Mouse (Mus musculus): ENCODE results near the gene I0C0044D17Rik. TPM values are rescaled to one million over a fixed set of nuclear protein-coding genes. Genes with fewer than 3 reads are reported as not detected.
"Not testable (repeated sequence)": the region's sequence is repeated elsewhere in the genome, so short reads cannot be mapped to it uniquely, and the experiment has no call there.

Gene I0C0044D17Rik
- not detected in 2 replicates for polyA plus RNA-seq (2015; fragmentation: Nextera tagmentation; extraction: Ambion mirVana)

DNA sequence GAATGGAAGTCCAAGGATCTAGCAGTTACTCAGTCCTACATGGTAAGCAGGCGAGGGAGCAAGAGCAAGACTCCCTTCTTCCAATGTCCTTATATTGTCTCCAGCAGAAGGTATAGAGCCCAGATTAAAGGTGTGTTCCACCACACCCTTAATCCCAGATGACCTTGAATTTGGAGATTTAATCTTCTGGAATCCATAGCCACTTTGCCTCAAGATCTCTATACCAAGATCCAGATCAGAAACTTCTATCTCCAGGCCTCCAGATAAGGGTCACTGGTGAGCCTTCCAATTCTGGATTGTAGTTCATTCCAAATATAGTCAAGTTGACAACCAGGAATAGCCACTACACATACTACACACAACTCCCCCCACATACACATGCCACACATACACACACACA lies at the start of gene I0C0044D17Rik:
Gene I0C0044D17Rik (minus strand): TSS at position 101 of the 400 bp plus-strand sequence.
- WGBS: 96% methylated on average over 1 of the region's 1 CpGs
- not testable (repeated sequence) for H3K4me2 ChIP-seq

DNA sequence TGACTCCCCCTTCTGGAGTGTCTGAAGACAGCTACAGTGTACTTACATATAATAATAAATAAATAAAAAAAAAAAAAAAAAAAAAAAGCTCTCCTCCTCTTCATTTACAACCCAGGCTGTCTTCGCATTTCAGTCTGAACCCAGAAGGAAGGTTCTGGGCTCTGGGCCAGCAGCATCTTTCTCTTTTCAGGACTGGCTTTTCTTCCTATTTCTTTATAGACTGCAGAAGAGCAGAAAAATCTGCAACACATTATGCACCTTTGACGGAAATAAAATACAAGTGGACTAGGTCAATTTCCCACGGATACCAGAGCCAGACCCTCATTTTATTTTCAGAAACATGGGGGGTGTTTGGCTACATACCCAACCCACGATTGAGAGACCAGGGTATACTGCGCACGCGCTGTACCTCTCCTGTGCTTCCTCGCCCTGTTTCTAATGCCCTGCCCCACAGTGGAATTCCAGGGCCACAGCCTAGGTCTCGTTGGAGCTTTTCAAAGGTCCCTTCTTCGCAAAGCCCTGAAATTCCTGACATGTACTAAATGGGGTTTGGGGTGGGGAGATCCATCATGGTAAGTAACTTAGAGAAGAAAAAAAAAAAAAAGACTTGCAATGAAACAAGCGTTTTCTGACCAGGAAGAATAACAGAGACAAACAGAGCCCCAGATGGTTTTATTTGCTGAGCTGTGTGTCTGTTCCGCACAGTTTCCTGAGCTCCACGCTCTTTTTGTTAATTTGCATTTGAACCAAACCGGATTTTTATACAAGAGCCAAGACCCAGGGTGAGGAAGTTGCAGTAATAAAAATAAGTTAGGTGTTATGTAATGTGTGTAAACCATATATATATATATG lies 42.0 kb upstream of the I0C0044D17Rik start:
- no peak for ATAC-seq (replicated peaks; ENCODE audit: low FRiP score)
- peaks cover 7% of the 10 kb centered on the region; the same call in 1 of the 2 replicates for H3K9me3 ChIP-seq (replicated peaks)
- 81% methylated on average over 14 of the region's 14 CpGs for WGBS
- H3K4me2 ChIP-seq: no peak overlapping the region
- no peaks in the 10 kb centered on the region for H3K36me3 ChIP-seq
- no peaks in the 10 kb centered on the region for H3K4me1 ChIP-seq
- H3K27me3 ChIP-seq: no peaks in the 10 kb centered on the region
- no peak overlapping the region for H3K27ac ChIP-seq
- H3K4me3 ChIP-seq (replicated peaks): no peak overlapping the region
- no peak overlapping the region for H3K9ac ChIP-seq

More for the DNA sequence above, at the start of gene I0C0044D17Rik:
- not testable (repeated sequence) for H3K4me3 ChIP-seq (replicated peaks); H3K36me3 ChIP-seq; H3K9me3 ChIP-seq (replicated peaks); H3K9ac ChIP-seq; ATAC-seq (replicated peaks; ENCODE audit: low FRiP score); H3K27me3 ChIP-seq; H3K27ac ChIP-seq
- peaks cover 13% of the 10 kb centered on the region; the same call in 1 of the 2 replicates for H3K4me1 ChIP-seq

DNA sequence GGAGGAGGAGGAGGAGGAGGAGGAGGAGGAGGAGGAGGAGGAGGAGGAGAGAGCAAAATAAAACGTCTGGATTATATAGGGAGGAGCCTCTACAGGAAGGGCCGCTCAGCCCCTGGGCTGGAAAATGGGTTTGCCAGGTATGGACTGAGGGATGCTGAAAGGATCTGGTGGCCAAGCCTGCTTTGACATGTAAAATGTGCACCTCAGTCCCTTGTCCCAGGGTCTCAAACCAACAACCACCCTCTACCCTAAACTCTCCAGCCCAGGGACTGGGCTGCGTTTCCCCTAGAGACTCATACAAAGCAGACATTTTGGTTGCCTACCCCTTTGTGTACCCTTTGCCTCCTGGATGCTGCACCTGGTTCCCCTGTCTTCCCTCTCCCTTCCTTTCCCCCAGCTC lies 40.9 kb upstream of the I0C0044D17Rik start:
- 94% methylated on average over 2 of the region's 3 CpGs for WGBS
- no peak overlapping the region for H3K4me2 ChIP-seq
- H3K4me1 ChIP-seq: no peaks in the 10 kb centered on the region
- H3K27ac ChIP-seq: no peak overlapping the region
- H3K9ac ChIP-seq: no peak overlapping the region
- no peak for ATAC-seq (replicated peaks; ENCODE audit: low FRiP score)
- no peaks in the 10 kb centered on the region for H3K36me3 ChIP-seq
- peaks cover 13% of the 10 kb centered on the region for H3K9me3 ChIP-seq (replicated peaks)
- no peak overlapping the region for H3K4me3 ChIP-seq (replicated peaks)
- no peaks in the 10 kb centered on the region for H3K27me3 ChIP-seq

DNA sequence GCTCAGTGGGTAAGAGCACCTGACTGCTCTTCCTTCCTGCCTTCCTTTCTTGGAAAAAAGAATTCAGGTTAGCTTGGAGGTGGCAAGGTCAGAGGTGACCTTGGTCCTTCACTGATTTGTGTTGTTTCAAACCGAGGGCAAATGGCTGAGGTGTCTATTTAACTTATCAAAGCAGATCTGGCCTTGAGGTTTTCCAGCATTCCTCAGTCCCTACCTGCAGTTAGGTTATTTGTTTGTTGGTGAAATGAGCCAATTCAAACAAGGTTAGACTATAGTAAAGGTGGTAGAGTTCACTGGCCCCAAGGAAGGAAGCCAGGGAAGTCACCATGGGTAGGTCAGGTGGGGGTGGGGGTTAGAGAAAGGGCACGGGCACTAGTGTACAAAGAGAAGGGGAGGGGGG lies 40.5 kb upstream of the I0C0044D17Rik start:
- Histone ChIP-seq H3K36me3 (no peaks in the 10 kb centered on the region), H3K27ac (no peak overlapping the region), H3K9ac (no peak overlapping the region), H3K4me3 (replicated peaks) (no peak overlapping the region), H3K4me1 (no peaks in the 10 kb centered on the region), H3K9me3 (replicated peaks) (peaks cover 15% of the 10 kb centered on the region), H3K27me3 (no peaks in the 10 kb centered on the region), H3K4me2 (no peak overlapping the region)
- no peak for ATAC-seq (replicated peaks; ENCODE audit: low FRiP score)
- 50% methylated on average over 1 of the region's 2 CpGs for WGBS

DNA sequence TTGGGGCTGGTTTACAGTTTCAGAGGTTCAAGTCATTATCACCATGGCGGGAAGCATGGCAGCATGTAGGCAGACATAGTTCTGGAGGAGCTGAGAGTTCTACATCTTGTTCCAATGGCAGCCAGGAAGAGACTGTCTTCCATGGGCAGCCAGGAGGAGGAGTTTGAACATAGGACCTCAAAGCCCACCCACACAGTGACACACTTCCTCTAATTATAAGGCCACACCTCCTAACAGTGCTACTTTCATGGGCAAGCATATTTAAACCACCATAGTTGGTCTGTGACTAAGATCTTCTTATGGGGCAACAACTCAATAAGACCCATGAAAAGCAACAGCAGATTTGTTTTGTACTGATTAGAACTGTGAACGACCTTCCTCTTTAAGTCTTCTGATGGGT lies 39.8 kb upstream of the I0C0044D17Rik start:
- WGBS: 86% methylated on average over 2 of the region's 2 CpGs
- no peak for ATAC-seq (replicated peaks; ENCODE audit: low FRiP score)
- no peaks in the 10 kb centered on the region for H3K36me3 ChIP-seq
- H3K9me3 ChIP-seq (replicated peaks): peaks cover 15% of the 10 kb centered on the region
- no peak overlapping the region for H3K4me3 ChIP-seq (replicated peaks)
- no peaks in the 10 kb centered on the region for H3K4me1 ChIP-seq
- no peak overlapping the region for H3K4me2 ChIP-seq
- H3K27me3 ChIP-seq: no peaks in the 10 kb centered on the region
- H3K9ac ChIP-seq: no peak overlapping the region
- no peak overlapping the region for H3K27ac ChIP-seq

DNA sequence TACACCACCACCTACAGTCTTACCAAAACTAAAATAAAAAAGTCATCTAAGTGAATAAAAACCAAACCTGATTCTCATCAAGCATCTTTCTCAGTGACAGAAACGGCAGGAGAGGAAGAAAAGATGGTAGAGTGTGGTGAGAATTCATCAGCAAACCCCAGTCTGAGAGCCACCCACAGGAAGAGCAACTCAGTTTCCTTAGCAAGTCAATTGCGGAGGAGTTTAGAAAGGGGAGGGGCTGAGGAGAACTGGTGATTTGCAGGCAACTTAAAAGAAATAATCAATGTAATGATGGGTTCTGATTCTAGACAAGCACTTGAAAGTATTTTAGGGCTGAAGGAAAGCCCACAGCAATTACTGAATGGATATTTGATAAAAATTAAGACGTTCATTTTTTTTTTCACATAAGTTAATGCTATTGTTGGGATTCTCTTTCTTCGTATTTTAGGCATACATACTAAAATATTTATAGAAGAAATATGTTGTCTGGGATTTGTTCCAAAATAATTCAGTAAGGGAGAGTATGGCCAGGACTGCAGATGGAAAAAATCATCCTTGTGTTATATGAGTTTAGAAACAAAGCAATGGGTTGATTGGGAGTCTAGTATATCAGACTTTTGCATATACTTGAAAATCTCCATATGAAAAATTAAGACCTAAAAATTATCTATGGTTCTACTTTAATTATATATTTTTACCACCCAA lies 34.7 kb upstream of the I0C0044D17Rik start:
- H3K4me3 ChIP-seq (replicated peaks): no peak overlapping the region
- peaks cover 7% of the 10 kb centered on the region for H3K4me1 ChIP-seq
- no peak overlapping the region for H3K4me2 ChIP-seq
- ATAC-seq (replicated peaks; ENCODE audit: low FRiP score): no peak
- peaks cover 7% of the 10 kb centered on the region for H3K9me3 ChIP-seq (replicated peaks)
- 0 out of 2 replicates have a peak overlapping the region, but pooled peaks have one; percentile 47 for H3K27ac ChIP-seq
- WGBS: 71% methylated on average over 4 of the region's 4 CpGs
- no peak overlapping the region for H3K9ac ChIP-seq
- H3K27me3 ChIP-seq: no peaks in the 10 kb centered on the region
- H3K36me3 ChIP-seq: no peaks in the 10 kb centered on the region

DNA sequence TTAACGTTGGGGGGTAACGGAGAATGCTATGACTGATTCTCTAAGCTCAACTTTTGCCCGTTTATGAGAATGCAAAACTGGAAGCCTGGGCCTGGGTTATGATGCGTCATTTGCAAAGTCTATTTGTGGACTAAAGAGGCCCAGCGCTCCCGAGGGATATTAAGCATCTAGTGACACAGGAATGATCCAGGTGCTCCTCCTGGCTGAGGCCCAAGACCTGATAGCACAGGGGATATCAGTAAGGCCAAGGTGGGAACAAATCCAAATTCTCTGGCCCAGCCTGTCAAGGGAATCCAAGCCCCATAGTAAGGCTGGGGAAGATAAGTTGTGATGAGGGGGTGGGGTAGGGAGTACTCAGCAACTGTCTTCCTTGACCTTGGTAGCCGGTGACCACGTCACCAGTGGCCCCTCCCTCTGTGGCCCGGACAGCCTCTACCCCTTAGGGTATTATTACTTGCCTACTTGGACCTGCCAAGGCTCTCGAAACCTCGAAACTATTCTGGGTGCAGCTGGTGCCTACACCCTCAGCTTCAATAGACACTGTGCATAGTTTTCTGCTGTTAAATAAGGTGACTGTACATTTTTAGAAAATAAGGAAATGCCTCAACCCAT lies 33.5 kb upstream of the I0C0044D17Rik start:
- no peak overlapping the region for H3K4me3 ChIP-seq (replicated peaks)
- H3K27me3 ChIP-seq: no peaks in the 10 kb centered on the region
- no peak for ATAC-seq (replicated peaks; ENCODE audit: low FRiP score)
- peaks cover 7% of the 10 kb centered on the region for H3K4me1 ChIP-seq
- H3K4me2 ChIP-seq: no peak overlapping the region
- WGBS: 68% methylated on average over 11 of the region's 11 CpGs
- peak overlapping the region; percentile 47 for H3K27ac ChIP-seq
- peaks cover 7% of the 10 kb centered on the region for H3K9me3 ChIP-seq (replicated peaks)
- no peak overlapping the region for H3K9ac ChIP-seq
- H3K36me3 ChIP-seq: no peaks in the 10 kb centered on the region

DNA sequence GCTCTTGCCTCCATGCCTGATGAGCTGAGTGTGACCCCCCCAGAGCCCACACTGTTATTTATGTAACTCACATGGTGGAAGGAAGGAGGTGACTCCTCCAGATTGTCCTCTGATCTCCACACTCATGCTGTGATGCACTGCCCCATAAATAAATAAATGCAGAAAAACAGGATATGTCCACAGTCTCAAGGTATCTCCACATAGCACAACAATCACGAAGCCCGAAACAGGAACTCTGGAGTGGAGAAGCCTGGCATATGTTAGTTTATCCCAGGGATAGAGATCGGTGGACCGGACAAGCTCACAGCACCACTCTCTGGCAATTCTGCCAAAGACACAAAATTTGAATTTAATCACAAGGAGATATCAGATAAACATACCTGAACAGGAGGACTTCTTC lies 30.3 kb upstream of the I0C0044D17Rik start:
- no peak overlapping the region for H3K4me3 ChIP-seq (replicated peaks)
- H3K4me1 ChIP-seq: peaks cover 7% of the 10 kb centered on the region
- no peak overlapping the region for H3K4me2 ChIP-seq
- no peak overlapping the region for H3K27ac ChIP-seq
- H3K36me3 ChIP-seq: no peaks in the 10 kb centered on the region
- WGBS: 55% methylated on average over 4 of the region's 4 CpGs
- no peaks in the 10 kb centered on the region for H3K27me3 ChIP-seq
- H3K9ac ChIP-seq: no peak overlapping the region
- ATAC-seq (replicated peaks; ENCODE audit: low FRiP score): 0 out of 2 replicates have a peak, but pooled peaks have one; percentile 25
- H3K9me3 ChIP-seq (replicated peaks): no peaks in the 10 kb centered on the region

DNA sequence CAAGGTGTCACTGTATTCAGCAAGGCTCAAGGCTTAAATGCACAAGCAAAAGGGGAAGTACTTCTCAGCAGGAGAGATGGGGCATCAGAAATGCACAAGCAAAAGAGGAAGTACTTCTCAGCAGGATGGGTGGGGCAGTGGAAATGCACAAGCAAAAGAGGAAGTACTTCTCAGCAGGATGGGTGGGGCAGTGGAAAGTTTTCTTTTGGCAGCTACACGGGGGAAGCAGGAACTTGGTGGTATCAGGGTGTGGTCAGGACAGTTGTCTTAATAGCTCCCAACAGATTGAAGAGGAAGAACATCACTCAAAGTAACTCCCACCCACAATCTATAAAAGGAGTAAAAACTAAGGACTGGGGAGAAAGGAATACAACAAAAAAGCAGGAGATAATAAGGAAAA lies 26.8 kb upstream of the I0C0044D17Rik start:
- not testable (repeated sequence) for H3K9me3 ChIP-seq (replicated peaks)

DNA sequence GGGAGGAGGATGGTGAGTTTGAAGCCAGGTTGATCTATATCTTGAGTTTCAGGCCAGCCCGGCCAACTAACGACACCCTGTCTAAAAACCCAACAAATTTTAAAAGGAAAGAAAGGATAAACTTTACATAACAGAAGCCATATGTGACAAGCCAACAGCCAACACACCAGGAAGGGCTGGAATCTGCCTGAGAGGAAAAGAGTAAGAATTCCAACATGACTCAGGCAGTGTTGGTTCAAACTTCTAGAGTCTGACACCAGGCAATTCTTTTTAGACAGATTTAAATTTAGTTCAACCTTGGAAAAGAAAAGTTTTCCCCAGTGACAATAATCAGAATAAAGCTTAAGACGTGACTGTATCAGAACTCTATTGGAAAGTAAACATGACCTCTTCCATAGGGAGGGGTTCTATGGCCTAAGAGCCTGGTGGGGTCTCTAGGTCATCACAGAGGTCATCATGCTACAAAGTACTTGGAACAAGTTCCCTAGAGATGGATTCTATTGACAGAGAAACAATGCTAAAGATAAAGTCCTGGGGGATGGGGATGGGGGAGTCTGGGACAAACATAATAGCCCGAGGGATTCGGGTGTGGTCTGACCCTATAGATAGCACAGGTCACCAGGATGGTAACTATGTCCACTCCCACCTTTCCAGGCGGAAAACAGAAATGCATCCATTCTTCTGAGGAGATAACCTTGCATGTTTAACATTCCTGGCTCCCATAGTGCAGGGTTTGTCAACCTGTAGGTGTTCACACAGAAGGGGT lies 23.7 kb upstream of the I0C0044D17Rik start:
- no peaks in the 10 kb centered on the region for H3K27me3 ChIP-seq
- H3K9me3 ChIP-seq (replicated peaks): no peaks in the 10 kb centered on the region
- no peak overlapping the region for H3K27ac ChIP-seq
- H3K36me3 ChIP-seq: no peaks in the 10 kb centered on the region
- 63% methylated on average over 6 of the region's 6 CpGs for WGBS
- 0 out of 2 replicates have a peak, but pooled peaks cover 8% of the 10 kb centered on the region for H3K4me1 ChIP-seq
- H3K4me3 ChIP-seq (replicated peaks): no peak overlapping the region
- ATAC-seq (replicated peaks; ENCODE audit: low FRiP score): no peak
- no peak overlapping the region for H3K4me2 ChIP-seq
- H3K9ac ChIP-seq: no peak overlapping the region

More for the DNA sequence above, 26.8 kb upstream of the I0C0044D17Rik start:
- ATAC-seq (replicated peaks; ENCODE audit: low FRiP score); H3K27ac ChIP-seq; H3K27me3 ChIP-seq; H3K4me3 ChIP-seq (replicated peaks); H3K36me3 ChIP-seq; H3K9ac ChIP-seq; H3K4me1 ChIP-seq; H3K4me2 ChIP-seq: not testable (repeated sequence)
- 59% methylated on average over 1 of the region's 1 CpGs for WGBS

DNA sequence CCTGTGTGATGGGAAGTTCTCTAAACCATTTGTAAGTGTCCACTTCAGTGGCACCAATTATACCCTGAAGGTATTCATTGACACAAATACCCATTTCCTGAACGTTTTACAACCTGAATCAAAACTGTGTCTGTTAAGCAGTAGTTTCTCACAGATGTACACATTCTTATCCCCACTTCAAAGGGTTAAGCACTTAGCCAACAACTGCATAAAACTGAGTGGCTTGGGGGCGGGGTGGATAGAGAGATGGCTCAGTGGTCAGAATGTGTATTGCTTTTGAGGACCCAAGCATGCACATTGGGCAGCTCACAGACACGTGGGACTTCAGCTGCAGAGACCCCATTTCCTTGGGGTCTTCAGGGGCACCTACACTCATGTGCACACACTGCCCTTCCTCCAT lies 22.8 kb upstream of the I0C0044D17Rik start:
- Histone ChIP-seq H3K27ac (no peak overlapping the region), H3K27me3 (no peaks in the 10 kb centered on the region), H3K4me1 (0 out of 2 replicates have a peak, but pooled peaks cover 8% of the 10 kb centered on the region), H3K36me3 (no peaks in the 10 kb centered on the region), H3K9ac (no peak overlapping the region), H3K4me2 (no peak overlapping the region), H3K9me3 (replicated peaks) (no peaks in the 10 kb centered on the region), H3K4me3 (replicated peaks) (no peak overlapping the region)
- 46% methylated on average over 3 of the region's 3 CpGs for WGBS
- no peak for ATAC-seq (replicated peaks; ENCODE audit: low FRiP score)
